Mouse (Mus musculus) lung, embryonic 16.5 days (tissue): ENCODE measurements around the gene Sbf2. TPM values are rescaled to one million over a fixed set of nuclear protein-coding genes. Genes with fewer than 3 reads are reported as not detected.
A peak's percentile ranks its signal among the peaks of the same experiment; 100 is the strongest.

ENCODE experiments used
- ATAC-seq: fragments of 200-750 bp; cut with Nextera tagmentation; 2 replicates; pipeline ENCODE4 v1.8.0; 2017; ENCODE audit warnings: low read depth, mild to moderate bottlenecking, moderate library complexity
- H3K27ac ChIP-seq: fragments of 300-500 bp; sonication (generic); 2 replicates; pipeline ENCODE4 v1.5.1; 2014; ENCODE audit warnings: mild to moderate bottlenecking, control low read depth, low read length
- H3K27me3 ChIP-seq: fragments of 300-500 bp; sonication (generic); 2 replicates; pipeline ENCODE4 v1.6.1; 2014; ENCODE audit warnings: low read depth, low read length, mixed read lengths; ENCODE audit not compliant: control insufficient read depth, insufficient read depth
- H3K36me3 ChIP-seq: fragments of 300-500 bp; sonication (generic); 2 replicates; pipeline ENCODE4 v1.6.1; 2014; ENCODE audit warnings: low read length; ENCODE audit not compliant: control insufficient read depth, insufficient read depth
- H3K4me1 ChIP-seq: fragments of 300-500 bp; sonication (generic); replicated peaks from 2 replicates; pipeline ENCODE4 v1.6.1; 2014; ENCODE audit warnings: low read length, mixed read lengths; ENCODE audit not compliant: control insufficient read depth, insufficient read depth
- H3K4me2 ChIP-seq: fragments of 300-500 bp; sonication (generic); 2 replicates; pipeline ENCODE4 v1.6.1; 2014; ENCODE audit warnings: low read depth, low read length, control low read depth
- H3K4me3 ChIP-seq: fragments of 300-500 bp; sonication (generic); 2 replicates; pipeline ENCODE4 v1.5.1; 2014; ENCODE audit warnings: mild to moderate bottlenecking, low read length, control low read depth
- H3K9ac ChIP-seq: fragments of 300-500 bp; sonication (generic); 2 replicates; pipeline ENCODE4 v1.6.1; 2014; ENCODE audit warnings: low read length, control low read depth
- H3K9me3 ChIP-seq: fragments of 300-500 bp; sonication (generic); 2 replicates; pipeline ENCODE4 v1.6.1; 2016; ENCODE audit warnings: low read length; ENCODE audit not compliant: control insufficient read depth
- WGBS: fragments of 180-500 bp; shearing (Covaris S2); extraction: QIAGEN DNeasy Blood & Tissue Kit; methylation state at CpG from one replicate; pipeline ENCODE4 v1.1.7; 2014; 5-methylcytosine and 5-hydroxymethylcytosine counted together
- polyA plus RNA-seq: library from polyadenylated mRNA; unstranded; fragments of >200 nt; fragmentation: Nextera tagmentation; extraction: Ambion mirVana; gene quantifications from 2 replicates; pipeline ENCODE4 v1.2.1, GENCODE M21; 2015

Sbf2 gene
- polyA plus RNA-seq, 1 experiment from 2014 or later, result 37.9 TPM

DNA sequence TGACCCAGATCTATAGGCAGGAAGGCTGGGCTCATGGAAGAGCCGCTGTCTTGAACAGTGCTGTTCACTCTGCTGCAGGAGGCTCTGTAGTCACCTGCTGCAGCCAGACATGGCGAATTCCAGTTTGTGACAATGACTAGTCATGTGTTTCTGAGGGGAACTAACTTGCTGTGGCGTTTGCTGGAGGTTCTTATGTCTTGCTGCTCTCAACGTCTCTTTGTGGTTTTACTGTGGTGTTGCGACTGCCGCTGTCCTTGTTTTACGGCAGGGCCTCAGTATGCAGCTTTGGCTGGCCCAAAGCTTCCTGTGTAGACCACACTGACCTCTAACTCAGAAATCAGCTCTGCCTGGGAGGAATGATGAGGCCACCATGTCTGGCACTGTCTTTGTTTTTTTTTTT is 344.3 kb downstream of the Sbf2 start:
- H3K36me3 ChIP-seq, result peaks cover 22% of the 10 kb centered on the region
- H3K4me3 ChIP-seq, result no peak overlapping the region
- H3K27ac ChIP-seq, result no peak overlapping the region
- ATAC-seq, result no peak
- no peaks in the 10 kb centered on the region for H3K27me3 ChIP-seq
- no peak overlapping the region for H3K9ac ChIP-seq
- H3K4me1 ChIP-seq, result no peaks in the 10 kb centered on the region
- H3K4me2 ChIP-seq, result no peak overlapping the region
- no peaks in the 10 kb centered on the region for H3K9me3 ChIP-seq
- 88% methylated on average over 7 of the region's 7 CpGs for WGBS

DNA sequence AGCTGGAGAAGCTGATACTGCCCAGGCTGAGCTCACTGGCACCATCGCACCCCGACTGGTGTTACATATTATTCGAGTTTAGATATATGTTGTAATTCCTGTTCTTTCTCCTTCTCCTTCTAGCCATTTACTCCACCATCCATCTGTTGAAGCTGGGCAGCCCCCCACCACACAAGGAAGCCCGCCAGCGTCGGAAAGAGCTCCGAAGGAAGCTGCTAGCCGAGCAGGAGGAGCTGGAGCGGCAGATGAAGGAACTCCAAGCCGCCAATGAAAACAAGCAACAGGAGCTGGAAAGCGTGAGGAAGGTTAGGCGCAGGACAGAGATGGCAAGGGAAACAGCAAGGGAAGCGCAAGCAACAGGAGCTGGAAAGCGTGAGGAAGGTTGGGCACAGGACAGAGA is 344.9 kb downstream of the Sbf2 start:
- ATAC-seq, result no peak
- H3K9me3 ChIP-seq, result no peaks in the 10 kb centered on the region
- H3K4me3 ChIP-seq, result no peak overlapping the region
- no peaks in the 10 kb centered on the region for H3K27me3 ChIP-seq
- no peaks in the 10 kb centered on the region for H3K4me1 ChIP-seq
- no peak overlapping the region for H3K4me2 ChIP-seq
- H3K36me3 ChIP-seq, result peaks cover 19% of the 10 kb centered on the region
- H3K9ac ChIP-seq, result no peak overlapping the region
- no peak overlapping the region for H3K27ac ChIP-seq
- WGBS, result 80% methylated on average over 14 of the region's 14 CpGs

DNA sequence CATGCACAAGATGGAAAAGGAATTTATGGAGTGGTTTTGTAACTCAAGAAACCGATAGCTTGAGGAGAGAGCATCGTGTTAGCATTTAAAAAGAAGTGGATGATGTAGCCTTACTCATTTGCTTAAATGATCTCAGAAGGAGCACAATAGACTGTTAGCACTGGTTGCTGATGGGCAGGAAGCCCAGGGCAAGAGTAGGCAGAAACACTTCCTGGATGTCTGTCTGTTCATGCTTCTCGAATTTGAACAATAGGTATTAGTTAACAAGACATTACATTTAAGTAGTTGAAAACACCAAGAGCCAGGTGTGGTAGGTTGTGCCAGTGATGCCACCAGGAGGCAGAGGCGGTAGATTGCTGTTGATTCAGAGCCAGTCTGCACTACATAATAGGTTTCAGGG is 346.2 kb downstream of the Sbf2 start:
- peaks cover 17% of the 10 kb centered on the region for H3K36me3 ChIP-seq

DNA sequence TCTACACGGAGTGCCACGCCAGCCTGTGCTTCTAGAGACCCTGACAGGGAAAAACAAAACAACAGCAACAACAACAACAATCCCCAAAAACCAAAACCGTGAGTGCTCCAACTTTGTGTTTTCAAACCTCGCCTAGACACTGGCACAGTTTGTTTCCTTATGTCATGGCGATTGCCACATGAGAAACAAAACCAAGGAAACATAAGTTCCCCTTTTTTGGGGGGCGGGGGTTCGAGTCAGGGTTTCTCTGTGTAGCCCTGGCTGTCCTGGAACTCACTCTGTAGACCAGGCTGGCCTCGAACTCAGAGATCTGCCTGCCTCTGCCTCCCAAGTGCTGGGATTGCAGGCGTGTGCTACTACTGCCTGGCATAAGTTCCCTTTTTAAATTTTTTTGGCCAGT is 346.7 kb downstream of the Sbf2 start:
- WGBS, result 93% methylated on average over 9 of the region's 9 CpGs
- Histone ChIP-seq H3K27ac (no peak overlapping the region), H3K9ac (no peak overlapping the region), H3K4me1 (peaks cover 4% of the 10 kb centered on the region), H3K36me3 (peaks cover 17% of the 10 kb centered on the region), H3K4me3 (no peak overlapping the region), H3K9me3 (no peaks in the 10 kb centered on the region), H3K27me3 (no peaks in the 10 kb centered on the region), H3K4me2 (no peak overlapping the region)
- no peak for ATAC-seq

More for the DNA sequence above, 346.2 kb downstream of the Sbf2 start:
- no peak for ATAC-seq
- no peak overlapping the region for H3K27ac ChIP-seq
- H3K4me3 ChIP-seq, result no peak overlapping the region
- no peaks in the 10 kb centered on the region for H3K27me3 ChIP-seq
- no peaks in the 10 kb centered on the region for H3K9me3 ChIP-seq
- 77% methylated on average over 4 of the region's 4 CpGs for whole genome bisulfite sequencing
- H3K9ac ChIP-seq, result no peak overlapping the region
- no peak overlapping the region for H3K4me2 ChIP-seq
- no peaks in the 10 kb centered on the region for H3K4me1 ChIP-seq

GRCm38 (mm10) chr7:110267014-110267413 is 347.7 kb downstream of the Sbf2 start:
- Histone ChIP-seq H3K4me1 (peaks cover 14% of the 10 kb centered on the region), H3K27ac (no peak overlapping the region), H3K27me3 (no peaks in the 10 kb centered on the region), H3K4me2 (no peak overlapping the region), H3K9ac (no peak overlapping the region), H3K36me3 (peaks cover 15% of the 10 kb centered on the region), H3K4me3 (no peak overlapping the region), H3K9me3 (no peaks in the 10 kb centered on the region)
- ATAC-seq, result no peak

DNA sequence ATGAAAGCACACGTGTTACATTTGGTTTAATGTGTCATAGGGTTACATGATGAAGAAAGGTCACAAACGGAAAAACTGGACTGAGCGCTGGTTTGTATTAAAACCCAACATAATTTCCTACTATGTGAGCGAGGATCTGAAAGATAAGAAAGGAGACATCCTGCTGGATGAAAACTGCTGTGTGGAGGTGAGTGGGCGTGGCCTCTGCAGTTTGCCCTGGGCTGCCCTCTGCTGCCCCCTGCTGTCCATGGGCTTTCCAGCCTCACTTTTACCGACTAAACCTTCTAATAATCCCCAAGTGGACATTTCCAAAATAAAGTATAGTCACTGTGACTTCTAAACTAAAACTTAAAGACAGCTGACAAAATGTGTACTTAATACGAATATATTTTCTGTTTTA is 348.9 kb downstream of the Sbf2 start:
- H3K36me3 ChIP-seq, result peaks cover 15% of the 10 kb centered on the region
- H3K9me3 ChIP-seq, result no peaks in the 10 kb centered on the region
- no peak overlapping the region for H3K4me3 ChIP-seq
- no peak for ATAC-seq
- peaks cover 24% of the 10 kb centered on the region for H3K4me1 ChIP-seq
- H3K4me2 ChIP-seq, result no peak overlapping the region
- 22% methylated on average over 7 of the region's 7 CpGs for WGBS
- H3K27me3 ChIP-seq, result no peaks in the 10 kb centered on the region
- H3K27ac ChIP-seq, result no peak overlapping the region
- no peak overlapping the region for H3K9ac ChIP-seq

GRCm38 (mm10) chr7:110263474-110263873 is 351.2 kb downstream of the Sbf2 start:
- H3K9ac ChIP-seq, result no peak overlapping the region
- H3K4me2 ChIP-seq, result no peak overlapping the region
- H3K27ac ChIP-seq, result peak overlapping the region; percentile 48; the same call in 1 of the 2 replicates
- no peak overlapping the region for H3K4me3 ChIP-seq
- WGBS, result 24% methylated on average over 1 of the region's 1 CpGs
- no peaks in the 10 kb centered on the region for H3K27me3 ChIP-seq
- no peaks in the 10 kb centered on the region for H3K9me3 ChIP-seq
- H3K36me3 ChIP-seq, result peaks cover 4% of the 10 kb centered on the region; the same call in 1 of the 2 replicates
- peaks cover 41% of the 10 kb centered on the region for H3K4me1 ChIP-seq
- peak; percentile 57 for ATAC-seq

GRCm38 (mm10) chr7:110262661-110263060 is 352.1 kb downstream of the Sbf2 start:
- Histone ChIP-seq H3K27me3 (no peaks in the 10 kb centered on the region), H3K9me3 (no peaks in the 10 kb centered on the region), H3K36me3 (no peaks in the 10 kb centered on the region), H3K27ac (peak overlapping the region; percentile 58), H3K4me3 (no peak overlapping the region), H3K4me2 (no peak overlapping the region), H3K4me1 (peaks cover 41% of the 10 kb centered on the region), H3K9ac (no peak overlapping the region)
- WGBS, result 22% methylated on average over 1 of the region's 1 CpGs
- peak; percentile 11; the same call in 1 of the 2 replicates for ATAC-seq

- H3K9me3 ChIP-seq, result no peaks in the 10 kb centered on the region
- no peak overlapping the region for H3K4me3 ChIP-seq
- ATAC-seq, result no peak
- no peaks in the 10 kb centered on the region for H3K36me3 ChIP-seq
- H3K27ac ChIP-seq, result peak overlapping the region; percentile 58
- 37% methylated on average over 4 of the region's 4 CpGs for WGBS
- H3K27me3 ChIP-seq, result no peaks in the 10 kb centered on the region
- no peak overlapping the region for H3K4me2 ChIP-seq
- peaks cover 41% of the 10 kb centered on the region for H3K4me1 ChIP-seq
- H3K9ac ChIP-seq, result no peak overlapping the region
Measured at GRCm38 (mm10) chr7:110261807-110262206, 352.9 kb downstream of the Sbf2 start.
